Mouse (Mus musculus): ENCODE measurements around the gene Art1. TPM values are rescaled to one million over a fixed set of nuclear protein-coding genes. Genes with fewer than 3 reads are reported as not detected.
A peak's percentile ranks its signal among the peaks of the same experiment; 100 is the strongest.

The Art1 gene
- polyA plus RNA-seq, 1 experiment from 2014 or later: 0.88 TPM

- no peak for ATAC-seq (ENCODE audit: low FRiP score, low TSS enrichment)
- Histone ChIP-seq H3K4me3 (ENCODE audit: low read length) (no peak overlapping the region), H3K27ac (ENCODE audit: low read depth, low read length) (no peak overlapping the region), H3K9me3 (ENCODE audit: control insufficient read depth, low read length) (no peaks in the 10 kb centered on the region), H3K4me1 (ENCODE audit: control insufficient read depth, insufficient read depth, low read length) (no peaks in the 10 kb centered on the region), H3K36me3 (ENCODE audit: control insufficient read depth, insufficient read depth, low read length) (peaks cover 84% of the 10 kb centered on the region), H3K4me2 (replicated peaks; ENCODE audit: low read depth, low read length) (no peak overlapping the region), H3K9ac (ENCODE audit: low read depth, low read length) (no peak overlapping the region), H3K27me3 (ENCODE audit: control insufficient read depth, insufficient read depth, low read length) (no peaks in the 10 kb centered on the region)
- WGBS: 75% methylated on average over 7 of the region's 7 CpGs
Observed at GRCm38 (mm10) chr7:102078517-102078916, 23.0 kb upstream of the Art1 start.

- no peak overlapping the region for H3K9ac ChIP-seq (ENCODE audit: low read depth, low read length)
- no peak for ATAC-seq (ENCODE audit: low FRiP score, low TSS enrichment)
- H3K4me2 ChIP-seq (replicated peaks; ENCODE audit: low read depth, low read length): no peak overlapping the region
- WGBS: 88% methylated on average over 8 of the region's 8 CpGs
- no peak overlapping the region for H3K4me3 ChIP-seq (ENCODE audit: low read length)
- no peaks in the 10 kb centered on the region for H3K4me1 ChIP-seq (ENCODE audit: control insufficient read depth, insufficient read depth, low read length)
- H3K36me3 ChIP-seq (ENCODE audit: control insufficient read depth, insufficient read depth, low read length): peaks cover 78% of the 10 kb centered on the region
- no peak overlapping the region for H3K27ac ChIP-seq (ENCODE audit: low read depth, low read length)
- no peaks in the 10 kb centered on the region for H3K9me3 ChIP-seq (ENCODE audit: control insufficient read depth, low read length)
- no peaks in the 10 kb centered on the region for H3K27me3 ChIP-seq (ENCODE audit: control insufficient read depth, insufficient read depth, low read length)
Observed at GRCm38 (mm10) chr7:102080311-102080710, 21.2 kb upstream of the Art1 start.

- peaks cover 69% of the 10 kb centered on the region for H3K36me3 ChIP-seq (ENCODE audit: control insufficient read depth, insufficient read depth, low read length)
- H3K27me3 ChIP-seq (ENCODE audit: control insufficient read depth, insufficient read depth, low read length): no peaks in the 10 kb centered on the region
- no peak overlapping the region for H3K27ac ChIP-seq (ENCODE audit: low read depth, low read length)
- H3K4me2 ChIP-seq (replicated peaks; ENCODE audit: low read depth, low read length): no peak overlapping the region
- no peaks in the 10 kb centered on the region for H3K9me3 ChIP-seq (ENCODE audit: control insufficient read depth, low read length)
- no peak overlapping the region for H3K4me3 ChIP-seq (ENCODE audit: low read length)
- 92% methylated on average over 5 of the region's 5 CpGs for WGBS
- H3K4me1 ChIP-seq (ENCODE audit: control insufficient read depth, insufficient read depth, low read length): no peaks in the 10 kb centered on the region
- no peak overlapping the region for H3K9ac ChIP-seq (ENCODE audit: low read depth, low read length)
- ATAC-seq (ENCODE audit: low FRiP score, low TSS enrichment): no peak
Observed at GRCm38 (mm10) chr7:102081784-102082183, 19.8 kb upstream of the Art1 start.

GRCm38 (mm10) chr7:102082816-102083215 lies 18.7 kb upstream of the Art1 start, which contains the start of gene Trpc2:
TSS of gene Trpc2 (plus strand) at chr7:102083116.
- H3K36me3 ChIP-seq (ENCODE audit: control insufficient read depth, insufficient read depth, low read length): peaks cover 59% of the 10 kb centered on the region

GRCm38 (mm10) chr7:102084041-102084696 lies 17.4 kb upstream of the Art1 start:
- no peak for ATAC-seq (ENCODE audit: low FRiP score, low TSS enrichment)
- Histone ChIP-seq H3K27ac (ENCODE audit: low read depth, low read length) (no peak overlapping the region), H3K36me3 (ENCODE audit: control insufficient read depth, insufficient read depth, low read length) (peaks cover 53% of the 10 kb centered on the region), H3K9me3 (ENCODE audit: control insufficient read depth, low read length) (no peaks in the 10 kb centered on the region), H3K4me1 (ENCODE audit: control insufficient read depth, insufficient read depth, low read length) (no peaks in the 10 kb centered on the region), H3K27me3 (ENCODE audit: control insufficient read depth, insufficient read depth, low read length) (no peaks in the 10 kb centered on the region), H3K4me3 (ENCODE audit: low read length) (no peak overlapping the region), H3K4me2 (replicated peaks; ENCODE audit: low read depth, low read length) (no peak overlapping the region), H3K9ac (ENCODE audit: low read depth, low read length) (no peak overlapping the region)
- 87% methylated on average over 26 of the region's 26 CpGs for WGBS

More at GRCm38 (mm10) chr7:102082816-102083215, 18.7 kb upstream of the Art1 start, which contains the start of gene Trpc2:
- Histone ChIP-seq H3K9me3 (ENCODE audit: control insufficient read depth, low read length) (no peaks in the 10 kb centered on the region), H3K4me1 (ENCODE audit: control insufficient read depth, insufficient read depth, low read length) (no peaks in the 10 kb centered on the region), H3K27ac (ENCODE audit: low read depth, low read length) (no peak within 1 kb of the TSS), H3K4me2 (replicated peaks; ENCODE audit: low read depth, low read length) (no peak within 1 kb of the TSS), H3K4me3 (ENCODE audit: low read length) (no peak within 1 kb of the TSS), H3K9ac (ENCODE audit: low read depth, low read length) (no peak within 1 kb of the TSS), H3K27me3 (ENCODE audit: control insufficient read depth, insufficient read depth, low read length) (no peaks in the 10 kb centered on the region)
- no peak for ATAC-seq (ENCODE audit: low FRiP score, low TSS enrichment)
- 90% methylated on average over 5 of the region's 5 CpGs for WGBS

GRCm38 (mm10) chr7:102087336-102087735 lies 14.2 kb upstream of the Art1 start:
- H3K4me1 ChIP-seq (ENCODE audit: control insufficient read depth, insufficient read depth, low read length): no peaks in the 10 kb centered on the region
- no peak for ATAC-seq (ENCODE audit: low FRiP score, low TSS enrichment)
- no peaks in the 10 kb centered on the region for H3K9me3 ChIP-seq (ENCODE audit: control insufficient read depth, low read length)
- no peaks in the 10 kb centered on the region for H3K27me3 ChIP-seq (ENCODE audit: control insufficient read depth, insufficient read depth, low read length)
- H3K36me3 ChIP-seq (ENCODE audit: control insufficient read depth, insufficient read depth, low read length): peaks cover 21% of the 10 kb centered on the region
- H3K9ac ChIP-seq (ENCODE audit: low read depth, low read length): no peak overlapping the region
- no peak overlapping the region for H3K27ac ChIP-seq (ENCODE audit: low read depth, low read length)
- WGBS: 80% methylated on average over 4 of the region's 4 CpGs
- no peak overlapping the region for H3K4me2 ChIP-seq (replicated peaks; ENCODE audit: low read depth, low read length)
- no peak overlapping the region for H3K4me3 ChIP-seq (ENCODE audit: low read length)

- H3K27me3 ChIP-seq (ENCODE audit: control insufficient read depth, insufficient read depth, low read length): no peaks in the 10 kb centered on the region
- H3K4me2 ChIP-seq (replicated peaks; ENCODE audit: low read depth, low read length): peak overlapping the region; percentile 53
- peak; percentile 80 for ATAC-seq (ENCODE audit: low FRiP score, low TSS enrichment)
- WGBS: 2% methylated on average over 30 of the region's 30 CpGs
- no peaks in the 10 kb centered on the region for H3K36me3 ChIP-seq (ENCODE audit: control insufficient read depth, insufficient read depth, low read length)
- no peaks in the 10 kb centered on the region for H3K9me3 ChIP-seq (ENCODE audit: control insufficient read depth, low read length)
- H3K27ac ChIP-seq (ENCODE audit: low read depth, low read length): no peak overlapping the region; the same call in 1 of the 2 replicates
- no peak overlapping the region for H3K9ac ChIP-seq (ENCODE audit: low read depth, low read length)
- H3K4me1 ChIP-seq (ENCODE audit: control insufficient read depth, insufficient read depth, low read length): peaks cover 9% of the 10 kb centered on the region
- peak overlapping the region; percentile 22 for H3K4me3 ChIP-seq (ENCODE audit: low read length)
Observed at GRCm38 (mm10) chr7:102099760-102100661, 1.5 kb upstream of the Art1 start.

- Histone ChIP-seq H3K4me1 (ENCODE audit: control insufficient read depth, insufficient read depth, low read length) (peaks cover 9% of the 10 kb centered on the region), H3K9ac (ENCODE audit: low read depth, low read length) (no peak overlapping the region), H3K27ac (ENCODE audit: low read depth, low read length) (no peak overlapping the region; the same call in 1 of the 2 replicates), H3K4me2 (replicated peaks; ENCODE audit: low read depth, low read length) (peak overlapping the region; percentile 53; the same call in 1 of the 2 replicates), H3K36me3 (ENCODE audit: control insufficient read depth, insufficient read depth, low read length) (no peaks in the 10 kb centered on the region), H3K27me3 (ENCODE audit: control insufficient read depth, insufficient read depth, low read length) (no peaks in the 10 kb centered on the region), H3K9me3 (ENCODE audit: control insufficient read depth, low read length) (no peaks in the 10 kb centered on the region), H3K4me3 (ENCODE audit: low read length) (no peak overlapping the region)
- ATAC-seq (ENCODE audit: low FRiP score, low TSS enrichment): peak; percentile 3; the same call in 1 of the 2 replicates
- WGBS: 25% methylated on average over 5 of the region's 5 CpGs
Observed at GRCm38 (mm10) chr7:102100868-102101267, 675 bp upstream of the Art1 start.

- Histone ChIP-seq H3K9me3 (ENCODE audit: control insufficient read depth, low read length) (no peaks in the 10 kb centered on the region), H3K9ac (ENCODE audit: low read depth, low read length) (no peak overlapping the region), H3K4me3 (ENCODE audit: low read length) (no peak overlapping the region), H3K4me1 (ENCODE audit: control insufficient read depth, insufficient read depth, low read length) (peaks cover 14% of the 10 kb centered on the region), H3K27ac (ENCODE audit: low read depth, low read length) (no peak overlapping the region), H3K4me2 (replicated peaks; ENCODE audit: low read depth, low read length) (no peak overlapping the region), H3K27me3 (ENCODE audit: control insufficient read depth, insufficient read depth, low read length) (no peaks in the 10 kb centered on the region), H3K36me3 (ENCODE audit: control insufficient read depth, insufficient read depth, low read length) (no peaks in the 10 kb centered on the region)
- no peak for ATAC-seq (ENCODE audit: low FRiP score, low TSS enrichment)
- WGBS: 46% methylated on average over 8 of the region's 8 CpGs
Observed at GRCm38 (mm10) chr7:102102241-102102640, 698 bp downstream of the Art1 start.
